Mouse (Mus musculus): ENCODE results near the gene Arl10.

- TF ChIP-seq POLR2A (IDR thresholded peaks at IDR 0.05; ENCODE audit: control insufficient read depth, extremely low read depth, insufficient read depth, low read length, poor library complexity) = no peak
- TF ChIP-seq CTCF (IDR thresholded peaks at IDR 0.05; ENCODE audit: borderline replicate concordance, control insufficient read depth, extremely low read depth, insufficient read depth, low read length, poor library complexity) = no peak
Observed at GRCm38 (mm10) chr13:54616307-54616706, 41.5 kb downstream of the Arl10 start.

Measured in thymus, adult 2 months (tissue).